Mouse (Mus musculus) cortical plate, adult 2 months (tissue): ENCODE measurements around the gene Ajap1.

Experiments used
- CTCF ChIP-seq: fragments of 200-500 bp; IDR thresholded peaks from 2 replicates; pipeline ENCODE4 v1.5.1; 2011; ENCODE audit warnings: mild to moderate bottlenecking, control low read depth, low read length; ENCODE audit not compliant: insufficient read depth; ENCODE audit errors: extremely low read depth
- POLR2A ChIP-seq: fragments of 200-500 bp; IDR thresholded peaks from 2 replicates; pipeline ENCODE4 v1.6.1; 2011; ENCODE audit warnings: mild to moderate bottlenecking, low read length, control low read depth; ENCODE audit not compliant: insufficient read depth; ENCODE audit errors: extremely low read depth

GRCm38 (mm10) chr4:153373125-153373524 is 109.5 kb downstream of the Ajap1 start:
- TF ChIP-seq CTCF (no peak), POLR2A (no peak)
